Mouse (Mus musculus) heart, adult 2 months (tissue): ENCODE results near the gene Gabra5. TPM values are rescaled to one million over a fixed set of nuclear protein-coding genes. Genes with fewer than 3 reads are reported as not detected.

Source experiments
- DNase-seq, 2 experiments: peaks; one replicate each; pipeline ENCODE4 v3.0.0; 2021
- H3K27ac ChIP-seq: fragments of 200-600 bp; 2 replicates; pipeline ENCODE4 v1.8.1; 2022
- H3K27me3 ChIP-seq: fragments of 200-500 bp; 2 replicates; pipeline ENCODE4 v1.6.1; 2012; ENCODE audit warnings: mild to moderate bottlenecking, low read length, inconsistent platforms, mixed read lengths; ENCODE audit not compliant: control insufficient read depth, insufficient read depth
- H3K36me3 ChIP-seq: fragments of 200-500 bp; 2 replicates; pipeline ENCODE4 v1.6.1; 2012; ENCODE audit warnings: low read length, inconsistent platforms; ENCODE audit not compliant: control insufficient read depth, insufficient read depth
- H3K4me1 ChIP-seq: fragments of 200-500 bp; 2 replicates; pipeline ENCODE4 v1.6.1; 2011; ENCODE audit warnings: low read length; ENCODE audit not compliant: control insufficient read depth, insufficient read depth
- H3K4me3 ChIP-seq: fragments of 200-600 bp; 2 replicates; pipeline ENCODE4 v1.8.1; 2022
- H3K79me2 ChIP-seq: fragments of 200-500 bp; replicated peaks from 2 replicates; pipeline ENCODE4 v1.6.1; 2012; ENCODE audit warnings: mild to moderate bottlenecking, inconsistent platforms, low read length, moderate library complexity, mixed read lengths; ENCODE audit not compliant: control insufficient read depth, insufficient read depth
- H3K9ac ChIP-seq: fragments of 200-500 bp; 2 replicates; pipeline ENCODE4 v1.6.1; 2012; ENCODE audit warnings: low read depth, mild to moderate bottlenecking, control low read depth, inconsistent platforms, low read length, mixed read lengths
- CTCF ChIP-seq: fragments of 200-600 bp; IDR thresholded peaks from 2 replicates; pipeline ENCODE4 v1.8.1; 2022; ENCODE audit warnings: antibody characterized with exemption, mild to moderate bottlenecking, moderate library complexity
- EP300 ChIP-seq: fragments of 200-500 bp; IDR thresholded peaks from 2 replicates; pipeline ENCODE4 v1.6.1; 2011; ENCODE audit warnings: low read depth, low read length, control low read depth; ENCODE audit not compliant: insufficient read depth
- POLR2A ChIP-seq: fragments of 200-500 bp; IDR thresholded peaks from 2 replicates; pipeline ENCODE4 v1.6.1; 2011; ENCODE audit warnings: mild to moderate bottlenecking, low read depth, low read length, control low read depth; ENCODE audit not compliant: insufficient read depth
- WGBS: fragments of 180-500 bp; shearing (Covaris S2); methylation state at CpG from one replicate; pipeline ENCODE4 v1.1.7; 2018; 5-methylcytosine and 5-hydroxymethylcytosine counted together
- intact Hi-C: fragments of 180-260 bp; cut with DNase I; formaldehyde crosslinking; loops from one replicate; pipeline ENCODE4 v1.15.1; 2025
- polyA plus RNA-seq: library from polyadenylated mRNA; depleted of rRNA; stranded (reverse); fragments of >200 nt; gene quantifications from 2 replicates; pipeline ENCODE4 v1.2.3, GENCODE M21; 2012
- total RNA-seq, 2 experiments: library from RNA; stranded (reverse); gene quantifications; 2 replicates each; pipeline ENCODE4 v1.2.3; 2021

Gene Gabra5
- total and polyA plus RNA-seq, 3 experiments, result not detected

GRCm38 (mm10) chr7:57508860-57509632 lies 813 bp downstream of the Gabra5 start:
- no peaks in the 10 kb centered on the region for H3K79me2 ChIP-seq
- H3K36me3 ChIP-seq, result no peaks in the 10 kb centered on the region
- H3K4me1 ChIP-seq, result no peaks in the 10 kb centered on the region
- no peak overlapping the region for H3K27ac ChIP-seq
- peaks cover 9% of the 10 kb centered on the region for H3K27me3 ChIP-seq
- WGBS, result 4% methylated on average over 65 of the region's 72 CpGs
- no peak for DNase-seq
- intact Hi-C loops, result no loop called here
- H3K4me3 ChIP-seq, result no peak overlapping the region
- TF ChIP-seq POLR2A, result no peak
- no peak for TF ChIP-seq CTCF
- no peak for TF ChIP-seq EP300
- H3K9ac ChIP-seq, result no peak overlapping the region

GRCm38 (mm10) chr7:57502809-57503208 lies 7.0 kb downstream of the Gabra5 start:
- 64% methylated on average over 4 of the region's 4 CpGs for WGBS
- intact Hi-C loops, result no loop called here

DNA sequence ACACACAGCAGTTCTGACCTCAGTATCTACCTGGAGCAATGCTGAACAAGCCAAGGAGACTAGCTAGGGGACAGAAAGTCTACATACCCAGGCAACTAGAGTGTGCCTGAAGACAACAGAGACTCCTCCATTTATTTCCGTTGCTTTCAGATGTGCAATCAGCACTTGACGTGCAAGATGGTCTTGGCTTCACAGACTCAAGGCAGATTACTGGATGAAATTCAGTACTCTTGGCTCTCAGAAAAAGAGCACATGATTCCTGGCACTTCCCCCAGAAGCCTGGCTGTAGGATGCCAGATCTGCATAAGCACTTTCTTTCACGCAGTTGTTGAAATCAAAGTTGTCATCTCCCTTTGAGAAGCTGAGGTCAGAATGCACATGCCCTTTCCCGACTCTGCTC lies 18.1 kb downstream of the Gabra5 start:
- H3K27me3 ChIP-seq, result no peaks in the 10 kb centered on the region
- no peak overlapping the region for H3K9ac ChIP-seq
- H3K4me1 ChIP-seq, result no peaks in the 10 kb centered on the region
- H3K36me3 ChIP-seq, result no peaks in the 10 kb centered on the region
- TF ChIP-seq CTCF, result no peak
- TF ChIP-seq POLR2A, result no peak
- no peak for TF ChIP-seq EP300
- 50% methylated on average over 4 of the region's 4 CpGs for WGBS
- intact Hi-C loops, result no loop called here
- no peak overlapping the region for H3K4me3 ChIP-seq
- DNase-seq, result no peak
- no peak overlapping the region for H3K27ac ChIP-seq
- no peaks in the 10 kb centered on the region for H3K79me2 ChIP-seq

More at GRCm38 (mm10) chr7:57502809-57503208, 7.0 kb downstream of the Gabra5 start:
- Histone ChIP-seq H3K4me1 (no peaks in the 10 kb centered on the region), H3K27ac (no peak overlapping the region), H3K4me3 (no peak overlapping the region), H3K36me3 (no peaks in the 10 kb centered on the region), H3K27me3 (no peaks in the 10 kb centered on the region), H3K9ac (no peak overlapping the region), H3K79me2 (no peaks in the 10 kb centered on the region)
- no peak for TF ChIP-seq EP300
- TF ChIP-seq CTCF, result no peak
- no peak for TF ChIP-seq POLR2A
- DNase-seq, result no peak

- TF ChIP-seq CTCF, result no peak
- no peak for TF ChIP-seq EP300
- TF ChIP-seq POLR2A, result no peak
- WGBS, result 64% methylated on average over 6 of the region's 6 CpGs
- H3K4me1 ChIP-seq, result no peaks in the 10 kb centered on the region
- H3K4me3 ChIP-seq, result no peak overlapping the region
- no peaks in the 10 kb centered on the region for H3K27me3 ChIP-seq
- no peak overlapping the region for H3K27ac ChIP-seq
- no peaks in the 10 kb centered on the region for H3K79me2 ChIP-seq
- H3K9ac ChIP-seq, result no peak overlapping the region
- DNase-seq, result no peak
- intact Hi-C loops, result no loop called here
- H3K36me3 ChIP-seq, result no peaks in the 10 kb centered on the region
Observed at GRCm38 (mm10) chr7:57486907-57487306, 23.0 kb downstream of the Gabra5 start.

DNA sequence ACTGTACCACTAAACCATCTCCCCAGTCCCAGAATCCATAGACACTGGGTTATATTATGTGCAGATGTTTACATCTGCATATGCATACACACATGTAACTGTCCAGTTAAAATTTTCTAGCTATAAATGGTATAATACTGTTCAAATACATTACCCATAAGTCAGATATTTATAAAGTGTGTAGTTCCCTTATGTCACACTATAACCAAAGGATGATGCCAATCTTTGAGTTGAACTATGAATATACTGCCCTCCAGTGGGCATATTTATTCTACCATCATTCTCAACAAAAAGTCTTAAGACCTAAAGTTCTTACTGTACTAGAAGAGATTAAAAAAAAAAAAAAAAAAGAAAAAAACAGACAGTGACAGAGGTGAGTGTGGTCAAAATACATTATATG lies 27.0 kb downstream of the Gabra5 start:
- H3K27ac ChIP-seq, result no peak overlapping the region
- TF ChIP-seq EP300 (no peak), CTCF (peak; percentile 38), POLR2A (no peak)
- intact Hi-C loops, result no loop called here
- no peaks in the 10 kb centered on the region for H3K27me3 ChIP-seq
- DNase-seq, result no peak
- H3K36me3 ChIP-seq, result no peaks in the 10 kb centered on the region
- no peak overlapping the region for H3K4me3 ChIP-seq
- H3K9ac ChIP-seq, result no peak overlapping the region
- no peaks in the 10 kb centered on the region for H3K79me2 ChIP-seq
- no peaks in the 10 kb centered on the region for H3K4me1 ChIP-seq

DNA sequence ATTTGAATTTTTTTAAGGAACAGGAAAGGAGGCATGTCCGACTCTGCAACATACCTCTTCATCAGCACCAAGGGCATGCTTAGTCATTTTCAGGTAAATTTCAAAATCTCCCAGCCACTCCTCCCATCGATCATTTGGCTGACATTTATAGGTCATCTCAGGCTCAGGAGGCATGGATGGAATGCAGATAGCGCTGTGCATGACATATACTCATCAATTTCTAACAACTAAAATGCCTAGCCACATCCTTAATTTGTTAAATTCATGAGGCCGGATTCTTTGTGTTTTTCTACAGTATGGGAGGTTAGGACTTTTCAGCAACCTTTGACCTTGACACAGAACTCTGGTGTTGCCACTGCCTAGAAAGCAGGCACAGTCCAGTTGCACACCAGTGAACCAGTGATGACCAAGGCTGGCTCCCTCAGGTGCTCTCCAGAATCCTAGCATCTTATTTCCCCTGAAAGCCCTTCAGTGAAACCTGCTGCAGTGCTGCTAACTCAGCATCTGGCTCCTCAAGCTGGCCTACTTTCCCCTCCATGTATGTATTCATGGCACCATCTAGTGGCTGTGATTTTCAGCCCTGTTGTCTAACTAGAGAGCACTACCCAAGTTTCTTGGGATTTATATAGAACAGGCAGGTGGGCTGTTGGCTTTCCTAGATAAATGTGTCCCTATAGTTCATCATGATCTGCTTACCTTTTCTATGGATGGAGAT lies 35.9 kb downstream of the Gabra5 start:
- no peak overlapping the region for H3K4me3 ChIP-seq
- H3K36me3 ChIP-seq, result no peaks in the 10 kb centered on the region
- H3K9ac ChIP-seq, result no peak overlapping the region
- H3K27ac ChIP-seq, result no peak overlapping the region
- TF ChIP-seq EP300 (no peak), CTCF (peak; percentile 70)
- no peaks in the 10 kb centered on the region for H3K4me1 ChIP-seq
- 59% methylated on average over 4 of the region's 4 CpGs for WGBS
- DNase-seq, result peak in 1 of 2 experiments; percentile 8
- no peaks in the 10 kb centered on the region for H3K79me2 ChIP-seq
- intact Hi-C loops, result loop anchor here (5.0 kb wide), 1 partner anchor 1182 kb away; no protein-coding TSS in a partner anchor
- H3K27me3 ChIP-seq, result no peaks in the 10 kb centered on the region
